Mouse (Mus musculus) hindbrain, embryonic 10.5 days (tissue): ENCODE measurements at regions not wholly inside any gene's neighbourhood (a gene's known extent, or its start where the extent isn't known, plus 50 kb on each side); places are given as distances from the start of the nearest gene placed in this dataset.

Experiments used
- DNase-seq: peaks from one replicate; pipeline ENCODE4 v3.0.0-alpha.2; 2017; ENCODE audit warnings: low spot score
- H3K27ac ChIP-seq: fragments of 300-500 bp; sonication (generic); 2 replicates; pipeline ENCODE4 v1.5.1; 2016; ENCODE audit warnings: mild to moderate bottlenecking, moderate library complexity
- H3K27me3 ChIP-seq: fragments of 300-500 bp; sonication (generic); 2 replicates; pipeline ENCODE4 v1.6.1; 2016; ENCODE audit warnings: mild to moderate bottlenecking; ENCODE audit not compliant: poor library complexity, insufficient read depth, severe bottlenecking
- H3K36me3 ChIP-seq: fragments of 300-500 bp; sonication (generic); 2 replicates; pipeline ENCODE4 v1.6.1; 2016; ENCODE audit warnings: mild to moderate bottlenecking, moderate library complexity
- H3K4me1 ChIP-seq: fragments of 300-500 bp; sonication (generic); replicated peaks from 2 replicates; pipeline ENCODE4 v1.6.1; 2016; ENCODE audit warnings: mild to moderate bottlenecking
- H3K4me3 ChIP-seq: fragments of 300-500 bp; sonication (generic); 2 replicates; pipeline ENCODE4 v1.5.1; 2016; ENCODE audit warnings: mild to moderate bottlenecking, moderate library complexity
- H3K9me3 ChIP-seq: fragments of 300-500 bp; sonication (generic); 2 replicates; pipeline ENCODE4 v1.6.1; 2016; ENCODE audit warnings: mild to moderate bottlenecking, moderate library complexity
- WGBS: fragments of 180-500 bp; shearing (Covaris S2); methylation state at CpG from one replicate; pipeline ENCODE4 v1.1.7; 2016; 5-methylcytosine and 5-hydroxymethylcytosine counted together

- Histone ChIP-seq H3K4me1 (no peaks in the 10 kb centered on the region), H3K27me3 (no peaks in the 10 kb centered on the region), H3K36me3 (no peaks in the 10 kb centered on the region), H3K4me3 (no peak overlapping the region), H3K9me3 (no peaks in the 10 kb centered on the region), H3K27ac (no peak overlapping the region)
- DNase-seq: no peak
- WGBS: 89% methylated on average over 4 of the region's 4 CpGs
Measured at GRCm38 (mm10) chr3:78162601-78163000, 1123.7 kb downstream of the Rapgef2 start.

GRCm38 (mm10) chr3:78158450-78158849, 1127.9 kb downstream of the Rapgef2 start:
- Histone ChIP-seq H3K27ac (no peak overlapping the region), H3K27me3 (no peaks in the 10 kb centered on the region), H3K9me3 (no peaks in the 10 kb centered on the region), H3K4me3 (no peak overlapping the region), H3K4me1 (no peaks in the 10 kb centered on the region), H3K36me3 (no peaks in the 10 kb centered on the region)
- WGBS: 91% methylated on average over 4 of the region's 4 CpGs
- no peak for DNase-seq
